Mouse (Mus musculus) stomach, adult 2 months (tissue): ENCODE results near the gene I0C0044D17Rik. TPM values are rescaled to one million over a fixed set of nuclear protein-coding genes. Genes with fewer than 3 reads are reported as not detected.

ENCODE experiments used
- polyA plus RNA-seq: library from polyadenylated mRNA; depleted of rRNA; stranded (reverse); fragments of >200 nt; gene quantifications from 2 replicates; pipeline ENCODE4 v1.2.3, GENCODE M21; 2012; rRNA removed

The I0C0044D17Rik gene
- polyA plus RNA-seq = not detected in 2 replicates

GRCm38 (mm10) chr4:98823740-98824139, at the start of gene I0C0044D17Rik:
Gene I0C0044D17Rik (minus strand): TSS chr4:98823840.

GRCm38 (mm10) chr4:98817184-98817911, 6.3 kb downstream of the I0C0044D17Rik start, which contains the start of gene Kank4:
Gene Kank4 (minus strand): TSS chr4:98817537.

Other genes starting within 250 kb of the I0C0044D17Rik start
- gene L1td1, start 97.1 kb downstream of the I0C0044D17Rik start, polyA plus RNA-seq = not detected in 2 replicates
- 0.14 and 0.32 TPM in 2 replicates for gene Kank4, start 6.3 kb downstream of the I0C0044D17Rik start, polyA plus RNA-seq
- 39.2 and 91.4 TPM in 2 replicates for gene Usp1, start 100.0 kb upstream of the I0C0044D17Rik start, polyA plus RNA-seq
- gene Angptl3, start 207.1 kb upstream of the I0C0044D17Rik start, polyA plus RNA-seq = not detected in 2 replicates